Mouse (Mus musculus) cerebellum, adult 18-20 months (tissue): ENCODE results near the gene Strc.

Experiments
- DNase-seq, 2 experiments: peaks; one replicate each; pipeline ENCODE4 v3.0.0; 2021

The Strc gene

DNA sequence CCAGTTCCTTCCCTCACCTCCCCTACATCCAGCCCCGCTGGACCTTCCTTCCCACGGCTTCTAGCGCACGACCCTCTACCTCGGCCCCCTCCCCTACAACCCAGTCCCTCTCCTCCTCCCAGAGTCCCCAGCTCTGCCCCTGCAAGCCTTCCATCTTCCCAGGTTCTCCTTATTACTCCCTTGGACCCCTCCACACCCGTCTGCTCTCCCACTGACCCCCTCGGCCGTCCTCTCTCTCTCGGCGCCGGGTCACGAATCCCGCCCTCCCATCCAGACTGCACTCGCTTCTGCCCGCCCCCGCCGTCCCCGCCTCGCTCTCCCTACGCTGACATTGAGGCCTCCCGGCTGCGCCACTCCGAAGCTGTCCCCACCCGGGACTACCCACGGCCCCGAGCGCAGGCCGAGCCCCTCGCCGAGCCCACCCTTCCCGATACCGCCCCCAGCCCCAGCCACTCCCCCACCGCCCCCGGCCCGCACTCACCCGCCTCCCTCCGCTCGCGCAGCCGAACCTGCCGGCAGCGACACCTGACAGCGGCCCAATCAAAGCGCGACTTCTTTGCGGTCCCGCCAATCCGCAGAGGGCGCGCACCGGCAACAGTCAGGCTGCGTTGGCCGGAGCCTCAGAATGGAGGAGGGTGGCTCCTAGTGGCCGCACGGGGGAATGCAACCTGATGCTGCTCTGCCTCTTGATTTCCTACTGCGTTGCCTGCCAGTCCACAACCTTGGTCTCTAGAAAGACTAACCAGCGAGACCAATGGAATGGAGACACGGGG, 32.0 kb downstream of the Strc start, which contains the start of gene Ppip5k1:
Ppip5k1 (minus strand) TSS at position 577 of the 773 bp plus-strand sequence.
- peak; percentile 99 for DNase-seq

- DNase-seq, result peak in 1 of 2 experiments; percentile 10
Measured at GRCm38 (mm10) chr2:121354378-121354777, 32.6 kb downstream of the Strc start.

- DNase-seq, result no peak
Measured at GRCm38 (mm10) chr2:121353156-121353555, 33.8 kb downstream of the Strc start.

DNA sequence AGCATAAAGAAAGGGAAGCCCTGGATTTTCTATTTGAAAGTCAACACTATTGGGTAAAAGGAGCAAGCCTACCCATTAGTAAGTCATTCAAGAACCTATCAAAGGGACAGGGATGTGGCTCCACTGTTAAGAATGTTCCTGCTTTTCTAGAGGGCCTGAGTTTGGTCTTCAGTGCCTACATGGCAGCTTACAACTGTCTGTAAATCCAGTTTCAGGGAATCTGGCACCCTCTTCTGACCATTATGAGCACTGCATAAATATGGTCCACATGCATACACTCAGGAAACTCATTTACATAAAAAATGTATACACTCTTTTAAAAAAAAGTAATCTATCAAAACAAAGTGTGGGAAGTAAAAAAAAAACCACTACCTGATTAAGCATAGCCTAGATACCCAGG, 47.9 kb downstream of the Strc start:
- DNase-seq, result no peak

- DNase-seq, result peak; percentile 65 to 82
Measured at GRCm38 (mm10) chr2:121329492-121329891, 57.5 kb downstream of the Strc start.

DNA sequence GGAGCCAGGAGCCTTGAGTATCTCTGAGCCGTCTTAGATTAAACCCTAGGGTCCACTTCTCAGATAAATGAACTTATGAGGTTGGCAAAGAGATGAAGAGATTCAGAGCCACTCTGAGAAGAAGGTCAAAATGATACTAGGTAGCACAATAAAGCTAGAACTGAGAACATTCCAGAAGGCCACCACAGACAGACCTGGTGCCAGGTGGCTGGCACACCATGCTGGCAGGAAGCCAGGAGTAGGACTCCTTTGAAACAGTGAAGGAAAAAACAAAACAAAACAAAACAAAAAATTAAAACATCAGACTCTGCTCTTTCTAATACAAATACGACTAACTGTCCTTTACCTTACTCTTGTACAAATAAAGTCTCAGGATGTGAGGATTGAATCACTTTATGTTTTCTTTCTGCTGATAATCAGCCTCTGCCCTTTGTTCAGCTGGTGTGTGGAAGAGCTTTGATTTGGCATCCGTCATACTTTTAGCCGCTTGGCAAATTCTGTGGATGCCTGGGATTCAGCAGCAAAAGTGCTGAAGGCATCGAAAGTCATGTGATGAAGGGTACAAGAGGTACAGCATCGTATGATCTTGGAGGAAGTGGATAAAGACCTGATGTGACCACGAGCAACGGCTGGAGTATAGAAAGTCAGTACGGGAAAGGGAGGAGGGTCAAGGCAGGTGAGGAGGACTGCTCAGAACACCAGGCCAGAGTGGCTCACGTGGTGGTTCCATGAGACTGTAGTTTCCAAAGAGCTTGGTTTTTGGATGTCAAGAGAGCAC, 63.1 kb downstream of the Strc start:
- DNase-seq, result peak; percentile 80 to 87

GRCm38 (mm10) chr2:121323041-121323440, 63.9 kb downstream of the Strc start:
- DNase-seq, result peak; percentile 84 to 86

- DNase-seq, result no peak
Measured at GRCm38 (mm10) chr2:121316278-121316677, 70.7 kb downstream of the Strc start.
